Comparison of ENCODE assay signal across 8 mouse cellular contexts in the genomic region with DNA sequence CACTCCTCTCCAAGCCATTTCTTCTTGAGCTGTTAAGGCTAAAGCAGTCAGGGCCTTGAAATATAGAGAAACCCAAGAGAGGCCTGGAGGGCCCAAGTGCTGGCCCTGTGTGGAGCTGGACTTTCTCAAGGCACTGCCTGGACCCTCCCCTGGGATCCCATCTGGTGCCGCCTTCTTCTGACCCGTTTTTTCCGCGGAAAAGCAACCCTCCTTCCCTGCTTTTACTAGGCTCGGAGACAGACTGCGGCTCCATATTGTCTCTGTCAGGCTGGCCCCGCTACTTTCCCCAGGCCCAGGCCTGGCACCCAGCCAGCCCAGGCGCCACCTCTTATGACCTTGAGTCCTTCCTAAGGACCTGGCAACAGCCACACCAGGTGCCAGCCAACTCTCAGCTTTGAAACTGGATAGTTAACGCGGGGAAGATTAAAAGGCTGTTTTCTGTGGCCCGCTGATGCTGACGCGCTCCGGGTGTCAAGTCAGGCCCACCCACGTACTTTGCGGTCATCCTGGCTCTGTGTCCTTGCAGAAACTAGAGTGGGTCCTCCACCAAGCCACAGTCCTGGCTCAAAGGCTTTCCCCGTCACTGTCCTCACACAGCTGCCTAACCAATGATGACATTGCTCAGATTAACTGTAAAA. TPM values are rescaled to one million over a fixed set of nuclear protein-coding genes. Genes with fewer than 3 reads are reported as not detected.
A peak's percentile ranks its signal among the peaks of the same experiment; 100 is the strongest.
DNase-seq lines count a peak whose midpoint lies in the region; ATAC-seq and TF ChIP-seq lines count a peak whose summit lies in the region.

No protein-coding gene starts in this region.

- no peaks in the 10 kb centered on the region for H3K36me3 ChIP-seq in hindbrain, embryonic 13.5 days
- no peaks in the 10 kb centered on the region for H3K36me3 ChIP-seq in limb, embryonic 15.5 days
- H3K36me3 ChIP-seq in myocyte (ENCODE audit: control insufficient read depth, insufficient read depth) = no peaks in the 10 kb centered on the region

- H3K4me2 ChIP-seq in hindbrain, embryonic 13.5 days = peak overlapping the region; percentile 60
- peak overlapping the region; percentile 45 for H3K4me2 ChIP-seq in limb, embryonic 15.5 days
- H3K4me2 ChIP-seq in myocyte (ENCODE audit: low read depth) = peak overlapping the region; percentile 69

- H3ac ChIP-seq in myocyte (ENCODE audit: control insufficient read depth, insufficient read length) = no peak overlapping the region

- H3K27ac ChIP-seq in hindbrain, embryonic 13.5 days = peak overlapping the region; percentile 99
- H3K27ac ChIP-seq in limb, embryonic 15.5 days = peak overlapping the region; percentile 79

- no peaks in the 10 kb centered on the region for H3K79me2 ChIP-seq in myocyte (ENCODE audit: control insufficient read depth, insufficient read depth)

- 8% methylated on average over 17 of the region's 17 CpGs for WGBS in hindbrain, embryonic 13.5 days
- 16% methylated on average over 17 of the region's 17 CpGs for WGBS in limb, embryonic 15.5 days

- peak; percentile 63 for ATAC-seq in hindbrain, embryonic 13.5 days (ENCODE audit: low FRiP score)
- peak; percentile 53 for ATAC-seq in limb, embryonic 15.5 days (ENCODE audit: insufficient number of reproducible peaks, low FRiP score, low TSS enrichment, low read depth)
- no peak for ATAC-seq in erythroid progenitor cell, adult 5-6 weeks (replicated peaks; ENCODE audit: low FRiP score, poor library complexity, severe bottlenecking)

- H3K9ac ChIP-seq in hindbrain, embryonic 13.5 days = peak overlapping the region; percentile 75
- H3K9ac ChIP-seq in limb, embryonic 15.5 days = no peak overlapping the region

- no peak for TF ChIP-seq POLR2A in myocyte (IDR thresholded peaks at IDR 0.05; ENCODE audit: insufficient read length, low read depth)

- H3K4me1 ChIP-seq in hindbrain, embryonic 13.5 days (replicated peaks) = peaks cover 27% of the 10 kb centered on the region
- H3K4me1 ChIP-seq in limb, embryonic 15.5 days = peaks cover 26% of the 10 kb centered on the region

- H3K9me3 ChIP-seq in hindbrain, embryonic 13.5 days = no peaks in the 10 kb centered on the region
- no peaks in the 10 kb centered on the region for H3K9me3 ChIP-seq in limb, embryonic 15.5 days

- DNase-seq in urinary bladder, postnatal 14 days (ENCODE audit: low spot score) = peak; percentile 46
- no peak for DNase-seq in urinary bladder, adult 18-20 months (ENCODE audit: low spot score in 2 of 2)
- peak; percentile 76 for DNase-seq in gastrocnemius, adult 18-20 months (ENCODE audit: low spot score)
- no peak for DNase-seq in urinary bladder, adult 2 months (ENCODE audit: low spot score)

- no peaks in the 10 kb centered on the region for H3K27me3 ChIP-seq in hindbrain, embryonic 13.5 days
- no peaks in the 10 kb centered on the region for H3K27me3 ChIP-seq in limb, embryonic 15.5 days
- no peaks in the 10 kb centered on the region for H3K27me3 ChIP-seq in myocyte (ENCODE audit: control insufficient read depth, insufficient read depth, insufficient read length)

- H3K4me3 ChIP-seq in hindbrain, embryonic 13.5 days = peak overlapping the region; percentile 36
- peak overlapping the region; percentile 20 for H3K4me3 ChIP-seq in limb, embryonic 15.5 days
- no peak overlapping the region for H3K4me3 ChIP-seq in myocyte

TF ChIP-seq in myocyte, 11 proteins besides CTCF, POLR2A, EP300 and RAD21:
- TF ChIP-seq TCF12 (IDR thresholded peaks at IDR 0.05; ENCODE audit: insufficient read depth, poor library complexity, severe bottlenecking) (peak; percentile 39), E2F4 (IDR thresholded peaks at IDR 0.05; ENCODE audit: insufficient read depth) (no peak), SRF (IDR thresholded peaks at IDR 0.05; ENCODE audit: control insufficient read depth, insufficient read length, low read depth) (no peak), MYOD1 (IDR thresholded peaks at IDR 0.05; ENCODE audit: control insufficient read depth in 1 of 3, insufficient read length in 2 of 3, low read depth in 2 of 3) (peak in 2 of 3 experiments; percentile 41 to 56), CEBPB (IDR thresholded peaks at IDR 0.05; ENCODE audit: insufficient read depth, poor library complexity, severe bottlenecking) (no peak; the same call in 1 of the 2 replicates), TCF3 (IDR thresholded peaks at IDR 0.05; ENCODE audit: insufficient read length, low read depth) (no peak), REST (IDR thresholded peaks at IDR 0.05; ENCODE audit: insufficient read depth, insufficient read length) (no peak), MAX (IDR thresholded peaks at IDR 0.05; ENCODE audit: low read depth) (no peak), POLR2AphosphoS2 (IDR thresholded peaks at IDR 0.05; ENCODE audit: insufficient read length, low read depth) (no peak), USF1 (IDR thresholded peaks at IDR 0.05; ENCODE audit: low read depth) (no peak), MYOG (IDR thresholded peaks at IDR 0.05; ENCODE audit: control insufficient read depth in 1 of 3, insufficient read depth in 1 of 3, insufficient read length in 2 of 3, low read depth in 2 of 3) (peak in 2 of 3 experiments; percentile 27 to 35)

RNA-seq across cellular contexts. Expression of a gene that starts 4.8 kb away (rescaled TPM):
- total RNA-seq in gastrocnemius, adult 18-20 months (2021) = 1 to 10 TPM in 1 of 2 experiments, under 1 TPM in 1; 0.68 to 1.6 TPM
- polyA plus RNA-seq in hindbrain, embryonic 13.5 days (2015; fragmentation: Nextera tagmentation; extraction: Ambion mirVana) = 3.8 and 5.3 TPM in 2 replicates
- polyA plus RNA-seq in limb, embryonic 15.5 days (2015; fragmentation: Nextera tagmentation; extraction: Ambion mirVana) = 8.5 and 9.7 TPM in 2 replicates
- polyA plus RNA-seq in myocyte (2012; fragmentation: generic; extraction: Trizol) = 0.54 TPM
- total RNA-seq in erythroid progenitor cell, adult 5-6 weeks (2015; ENCODE audit: low replicate concordance) = 4.0 and 6.3 TPM in 2 replicates
- 0.98 and 5.0 TPM in 2 replicates for total RNA-seq in erythroid progenitor cell, adult 5-6 weeks (2017; ENCODE audit: low replicate concordance)
- polyA plus RNA-seq in urinary bladder, adult 2 months (2012; rRNA removed) = 19.0 and 26.4 TPM in 2 replicates

RNA-seq across cellular contexts. Expression of a gene that starts 8.2 kb away (rescaled TPM):
- total RNA-seq in gastrocnemius, adult 18-20 months (2021) = 10 to 100 TPM; 80.1 to 88.4 TPM
- polyA plus RNA-seq in hindbrain, embryonic 13.5 days (2015; fragmentation: Nextera tagmentation; extraction: Ambion mirVana) = 423 TPM in 2 replicates
- polyA plus RNA-seq in limb, embryonic 15.5 days (2015; fragmentation: Nextera tagmentation; extraction: Ambion mirVana) = 267 and 334 TPM in 2 replicates
- 741 TPM for polyA plus RNA-seq in myocyte (2012; fragmentation: generic; extraction: Trizol)
- total RNA-seq in erythroid progenitor cell, adult 5-6 weeks (2015; ENCODE audit: low replicate concordance) = 32.1 and 42.3 TPM in 2 replicates
- total RNA-seq in erythroid progenitor cell, adult 5-6 weeks (2017; ENCODE audit: low replicate concordance) = 12.3 and 31.1 TPM in 2 replicates
- polyA plus RNA-seq in urinary bladder, adult 2 months (2012; rRNA removed) = 263 and 279 TPM in 2 replicates

RNA-seq across cellular contexts. Expression of a gene that starts 38.5 kb away (rescaled TPM):
- total RNA-seq in gastrocnemius, adult 18-20 months (2021) = 10 to 100 TPM; 16.2 to 23.7 TPM
- 1.3 and 2.0 TPM in 2 replicates for polyA plus RNA-seq in hindbrain, embryonic 13.5 days (2015; fragmentation: Nextera tagmentation; extraction: Ambion mirVana)
- 6.5 and 8.0 TPM in 2 replicates for polyA plus RNA-seq in limb, embryonic 15.5 days (2015; fragmentation: Nextera tagmentation; extraction: Ambion mirVana)
- 7.1 TPM for polyA plus RNA-seq in myocyte (2012; fragmentation: generic; extraction: Trizol)
- total RNA-seq in erythroid progenitor cell, adult 5-6 weeks (2015; ENCODE audit: low replicate concordance) = 1.1 and 1.3 TPM in 2 replicates
- total RNA-seq in erythroid progenitor cell, adult 5-6 weeks (2017; ENCODE audit: low replicate concordance) = 3.4 and 3.7 TPM in 2 replicates
- 405 and 508 TPM in 2 replicates for polyA plus RNA-seq in urinary bladder, adult 2 months (2012; rRNA removed)

Comparison
In these comparisons a context has a peak if more than half of its experiments do, and no peak if none do; other contexts are left out.
1. DNase-seq: peak in urinary bladder, postnatal 14 days (single experiment) and gastrocnemius, adult 18-20 months (single experiment); none in urinary bladder, adult 18-20 months (0 of 2) and urinary bladder, adult 2 months (single experiment).
2. RNA of a gene that starts 38.5 kb away (polyA plus RNA-seq): 405 to 508 TPM in urinary bladder, adult 2 months; 7.1 TPM in myocyte (single experiment), 6.5 to 8.0 TPM in limb, embryonic 15.5 days and 1.3 to 2.0 TPM in hindbrain, embryonic 13.5 days; every median in the first group is over 10 times any median in the second.
3. Peak in every context shown above with its lines, with median percentiles within 50 percentile points of each other: H3K4me2 ChIP-seq.